Mouse (Mus musculus) G1E (cell line): ENCODE results near the gene Siah3. TPM values are rescaled to one million over a fixed set of nuclear protein-coding genes. Genes with fewer than 3 reads are reported as not detected.

Source experiments
- ATAC-seq: 2 replicates; pipeline ENCODE4 v1.8.0; 2016; ENCODE audit warnings: mild to moderate bottlenecking; ENCODE audit not compliant: insufficient number of reproducible peaks, poor library complexity, low FRiP score, severe bottlenecking; ENCODE audit errors: extremely low read depth
- DNase-seq: peaks from one replicate; pipeline ENCODE4 v3.0.0; 2012; ENCODE audit warnings: low spot score
- H3K27me3 ChIP-seq: 2 replicates; pipeline ENCODE4 v1.6.1; 2012; ENCODE audit warnings: mild to moderate bottlenecking, low read length, inconsistent platforms; ENCODE audit not compliant: insufficient read depth
- H3K36me3 ChIP-seq: replicated peaks from 2 replicates; pipeline ENCODE3; 2012; ENCODE audit warnings: mild to moderate bottlenecking, inconsistent platforms
- H3K4me1 ChIP-seq: 2 replicates; pipeline ENCODE4 v1.6.1; 2012; ENCODE audit warnings: low read depth, low read length, inconsistent platforms, mixed read lengths; ENCODE audit not compliant: insufficient read depth
- H3K4me3 ChIP-seq: 2 replicates; pipeline ENCODE4 v1.5.1; 2012; ENCODE audit warnings: low read depth, mild to moderate bottlenecking, inconsistent platforms, low read length, moderate library complexity, mixed read lengths
- H3K9me3 ChIP-seq: replicated peaks from 2 replicates; pipeline ENCODE4 v1.6.1; 2012; ENCODE audit warnings: inconsistent platforms
- CTCF ChIP-seq: IDR thresholded peaks from 2 replicates; pipeline ENCODE4 v1.5.1; 2012; ENCODE audit warnings: low read depth, low read length, inconsistent platforms, mixed read lengths
- GATA1 ChIP-seq: IDR thresholded peaks from 2 replicates; pipeline ENCODE4 v1.6.1; 2012; ENCODE audit warnings: borderline replicate concordance, low read length, inconsistent platforms, mixed read lengths
- GATA2 ChIP-seq: IDR thresholded peaks from 2 replicates; pipeline ENCODE4 v1.6.1; 2012; ENCODE audit warnings: low read depth, low read length, inconsistent platforms, borderline replicate concordance
- POLR2AphosphoS5 ChIP-seq: IDR thresholded peaks from 2 replicates; pipeline ENCODE4 v1.6.1; 2012; ENCODE audit warnings: low read depth, low read length, inconsistent platforms; ENCODE audit not compliant: insufficient replicate concordance
- TAL1 ChIP-seq: conservative IDR thresholded peaks from 2 replicates; pipeline ENCODE4 v1.6.1; 2012; ENCODE audit warnings: low read depth, low read length, inconsistent platforms, mixed read lengths
- polyA plus RNA-seq: library from polyadenylated mRNA; stranded (reverse); fragments of >175 nt; gene quantifications from 2 replicates; pipeline ENCODE4 v1.2.3, GENCODE M21; 2012
- total RNA-seq, 2 experiments: library from RNA; stranded (forward) in 1 of 2; stranded (reverse) in 1 of 2; fragments of 200-1000 nt in 1 of 2; fragments of >200 nt in 1 of 2; fragmentation: Nextera tagmentation in 1 of 2; gene quantifications; 2 replicates each; pipeline ENCODE4 v1.2.3; 2014 to 2017

The Siah3 gene
- total and polyA plus RNA-seq, 3 experiments = 0.11 TPM; not detected in 2

- DNase-seq (no peak), ATAC-seq (no peak)
- H3K27me3 ChIP-seq = no peaks in the 10 kb centered on the region
- H3K4me3 ChIP-seq = no peak overlapping the region
- TF ChIP-seq TAL1 (no peak), GATA2 (no peak)
- no peaks in the 10 kb centered on the region for H3K9me3 ChIP-seq
- H3K36me3 ChIP-seq = no peaks in the 10 kb centered on the region
- H3K4me1 ChIP-seq = no peaks in the 10 kb centered on the region
These were observed 4.7 kb downstream of the Siah3 start for GRCm38 (mm10) chr14:75460436-75460835.

- Histone ChIP-seq H3K4me3 (no peak overlapping the region), H3K4me1 (no peaks in the 10 kb centered on the region), H3K36me3 (no peaks in the 10 kb centered on the region), H3K27me3 (no peaks in the 10 kb centered on the region), H3K9me3 (no peaks in the 10 kb centered on the region)
- TF ChIP-seq POLR2AphosphoS5 (no peak), GATA1 (no peak), TAL1 (no peak), CTCF (no peak), GATA2 (no peak)
- ATAC-seq = no peak
- no peak for DNase-seq
These were observed 6.0 kb downstream of the Siah3 start for GRCm38 (mm10) chr14:75461770-75462169.

- TF ChIP-seq GATA2 (no peak), POLR2AphosphoS5 (no peak), TAL1 (no peak), GATA1 (no peak), CTCF (no peak)
These were observed 7.4 kb downstream of the Siah3 start for GRCm38 (mm10) chr14:75463171-75463570.

GRCm38 (mm10) chr14:75468941-75469340 is 13.2 kb downstream of the Siah3 start:
- no peaks in the 10 kb centered on the region for H3K36me3 ChIP-seq
- no peaks in the 10 kb centered on the region for H3K4me1 ChIP-seq
- H3K4me3 ChIP-seq = no peak overlapping the region
- DNase-seq (no peak), ATAC-seq (no peak)
- H3K27me3 ChIP-seq = 0 out of 2 replicates have a peak, but pooled peaks cover 2% of the 10 kb centered on the region
- TF ChIP-seq TAL1 (no peak), GATA1 (no peak)
- H3K9me3 ChIP-seq = no peaks in the 10 kb centered on the region

More at GRCm38 (mm10) chr14:75463171-75463570, 7.4 kb downstream of the Siah3 start:
- ATAC-seq (no peak), DNase-seq (no peak)
- Histone ChIP-seq H3K27me3 (no peaks in the 10 kb centered on the region), H3K9me3 (no peaks in the 10 kb centered on the region), H3K4me1 (no peaks in the 10 kb centered on the region), H3K4me3 (no peak overlapping the region), H3K36me3 (no peaks in the 10 kb centered on the region)

- Histone ChIP-seq H3K9me3 (no peaks in the 10 kb centered on the region), H3K36me3 (no peaks in the 10 kb centered on the region), H3K4me3 (no peak overlapping the region), H3K27me3 (0 out of 2 replicates have a peak, but pooled peaks cover 2% of the 10 kb centered on the region), H3K4me1 (no peaks in the 10 kb centered on the region)
- ATAC-seq (no peak), DNase-seq (no peak)
- no peak for TF ChIP-seq GATA1
- no peak for TF ChIP-seq POLR2AphosphoS5
- no peak for TF ChIP-seq TAL1
- no peak for TF ChIP-seq GATA2
- TF ChIP-seq CTCF = no peak
These were observed 17.5 kb downstream of the Siah3 start for GRCm38 (mm10) chr14:75473061-75473930.

GRCm38 (mm10) chr14:75475887-75476286 is 20.1 kb downstream of the Siah3 start:
- no peak for ATAC-seq
- no peaks in the 10 kb centered on the region for H3K36me3 ChIP-seq

More at GRCm38 (mm10) chr14:75475887-75476286, 20.1 kb downstream of the Siah3 start:
- Histone ChIP-seq H3K4me1 (no peaks in the 10 kb centered on the region), H3K4me3 (no peak overlapping the region), H3K27me3 (no peaks in the 10 kb centered on the region), H3K9me3 (no peaks in the 10 kb centered on the region)
- no peak for DNase-seq
- TF ChIP-seq GATA2 (no peak), TAL1 (no peak), POLR2AphosphoS5 (no peak), GATA1 (no peak), CTCF (no peak)
